Mouse (Mus musculus): ENCODE data around the gene Papss1. TPM values are rescaled to one million over a fixed set of nuclear protein-coding genes. Genes with fewer than 3 reads are reported as not detected.

The Papss1 gene
- polyA plus RNA-seq, 1 experiment from 2014 or later = 128 TPM

DNA sequence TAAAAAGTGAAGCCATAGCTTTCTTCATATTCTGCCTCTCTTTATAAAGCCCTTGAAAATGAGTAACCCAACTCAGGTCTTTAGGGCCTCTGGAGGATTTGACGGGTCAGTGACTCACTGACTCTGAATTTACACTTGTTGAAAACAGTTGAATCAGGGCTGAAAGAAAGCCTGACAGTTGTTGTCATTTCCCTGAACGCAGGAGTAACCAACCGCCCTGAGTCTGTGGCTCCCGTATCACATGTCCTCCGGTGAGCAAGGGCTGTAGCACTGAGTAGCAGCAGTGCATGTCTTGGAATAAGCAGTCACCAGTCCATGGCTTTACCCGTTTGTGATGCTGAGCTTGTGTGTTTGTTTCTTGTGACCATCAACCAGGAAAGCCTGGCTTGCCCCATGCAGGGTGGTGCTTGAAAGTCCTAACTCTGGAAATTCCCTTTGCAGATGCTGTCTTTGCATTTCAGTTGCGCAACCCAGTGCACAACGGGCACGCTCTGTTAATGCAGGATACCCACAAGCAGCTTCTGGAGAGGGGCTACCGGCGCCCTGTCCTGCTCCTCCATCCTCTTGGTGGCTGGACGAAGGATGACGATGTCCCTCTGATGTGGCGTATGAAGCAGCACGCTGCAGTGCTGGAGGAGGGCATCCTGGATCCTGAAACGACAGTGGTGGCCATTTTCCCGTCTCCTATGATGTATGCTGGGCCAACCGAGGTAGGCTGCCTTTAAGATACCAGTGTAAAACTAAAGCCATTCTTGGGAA is 54.2 kb downstream of the Papss1 start:
- Histone ChIP-seq H3K27ac (replicated peaks) (no peak overlapping the region), H3K4me1 (no peaks in the 10 kb centered on the region), H3K36me3 (peaks cover 28% of the 10 kb centered on the region), H3K27me3 (replicated peaks) (no peaks in the 10 kb centered on the region), H3K4me2 (no peak overlapping the region), H3K4me3 (replicated peaks) (no peak overlapping the region), H3K9me3 (replicated peaks) (no peaks in the 10 kb centered on the region), H3K9ac (replicated peaks) (no peak overlapping the region)
- ATAC-seq (ENCODE audit: low FRiP score) = no peak
- 94% methylated on average over 18 of the region's 18 CpGs for WGBS

DNA sequence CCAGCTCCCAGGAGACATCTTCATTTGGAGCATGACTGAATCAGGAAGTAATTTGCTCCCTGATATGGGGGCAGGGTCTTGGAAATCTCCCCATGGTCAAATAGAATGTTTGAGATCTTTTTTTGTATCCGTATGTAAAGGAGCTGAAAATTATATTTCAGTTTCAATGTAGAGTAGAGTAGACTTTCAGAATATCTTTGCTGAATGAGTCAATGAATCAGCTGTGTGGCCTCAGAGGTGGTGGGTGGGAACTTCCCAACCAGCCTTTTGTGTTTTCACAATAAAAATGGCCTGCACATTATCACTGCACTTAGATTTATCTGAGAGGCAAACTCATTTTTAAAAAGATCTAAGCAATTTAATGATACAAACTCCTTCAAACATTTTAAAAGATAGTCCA is 58.6 kb downstream of the Papss1 start:
- ATAC-seq (ENCODE audit: low FRiP score) = no peak
- 90% methylated on average over 1 of the region's 1 CpGs for WGBS

DNA sequence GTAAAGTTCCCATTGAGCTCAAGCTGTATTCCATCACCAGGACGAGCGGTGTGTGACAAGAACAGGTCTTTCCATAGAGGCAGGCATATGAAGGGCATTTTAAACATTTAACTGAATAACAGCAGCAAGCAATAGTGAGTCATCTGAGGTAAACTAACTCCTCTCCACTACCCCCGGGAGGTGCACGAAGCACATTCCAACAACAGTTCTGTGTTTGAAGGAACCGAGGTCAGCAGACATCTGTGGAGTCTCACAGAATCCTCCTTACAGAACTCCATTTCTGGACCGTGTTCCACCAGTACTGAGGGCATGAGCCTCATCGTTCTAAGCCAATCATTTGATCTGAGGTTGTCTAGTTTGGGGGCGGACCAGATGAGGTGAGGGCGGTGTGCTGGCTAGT is 59.5 kb downstream of the Papss1 start:
- no peak overlapping the region for H3K4me3 ChIP-seq (replicated peaks)
- 95% methylated on average over 9 of the region's 9 CpGs for WGBS
- ATAC-seq (ENCODE audit: low FRiP score) = no peak
- H3K4me1 ChIP-seq = no peaks in the 10 kb centered on the region
- H3K27ac ChIP-seq (replicated peaks) = no peak overlapping the region
- H3K9ac ChIP-seq (replicated peaks) = no peak overlapping the region
- H3K27me3 ChIP-seq (replicated peaks) = no peaks in the 10 kb centered on the region
- H3K36me3 ChIP-seq = peaks cover 17% of the 10 kb centered on the region
- no peaks in the 10 kb centered on the region for H3K9me3 ChIP-seq (replicated peaks)
- no peak overlapping the region for H3K4me2 ChIP-seq

More for the DNA sequence above, 58.6 kb downstream of the Papss1 start:
- H3K36me3 ChIP-seq = peaks cover 25% of the 10 kb centered on the region
- no peaks in the 10 kb centered on the region for H3K9me3 ChIP-seq (replicated peaks)
- H3K4me2 ChIP-seq = no peak overlapping the region
- no peak overlapping the region for H3K9ac ChIP-seq (replicated peaks)
- H3K4me3 ChIP-seq (replicated peaks) = no peak overlapping the region
- H3K27me3 ChIP-seq (replicated peaks) = no peaks in the 10 kb centered on the region
- no peaks in the 10 kb centered on the region for H3K4me1 ChIP-seq
- H3K27ac ChIP-seq (replicated peaks) = no peak overlapping the region

DNA sequence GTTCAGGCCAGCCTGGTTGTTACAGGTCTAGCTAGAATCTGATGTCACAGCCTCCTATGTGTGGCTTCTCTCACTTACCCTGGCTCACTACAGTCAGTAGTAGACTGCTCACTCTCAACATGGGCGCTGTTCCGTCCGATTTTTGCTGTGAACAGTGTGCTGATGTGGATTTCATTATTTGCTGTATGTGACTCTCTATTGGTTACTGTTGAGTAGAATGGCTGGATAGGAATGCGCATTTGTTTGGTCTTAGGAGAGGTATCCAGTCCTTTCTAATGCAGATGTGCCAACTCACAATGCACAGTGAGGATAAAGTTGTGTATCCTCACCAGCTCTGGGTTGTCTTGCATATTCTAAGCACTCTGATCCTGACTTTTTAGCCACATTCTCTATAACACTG is 62.9 kb downstream of the Papss1 start:
- no peak for ATAC-seq (ENCODE audit: low FRiP score)
- H3K36me3 ChIP-seq = peaks cover 22% of the 10 kb centered on the region

DNA sequence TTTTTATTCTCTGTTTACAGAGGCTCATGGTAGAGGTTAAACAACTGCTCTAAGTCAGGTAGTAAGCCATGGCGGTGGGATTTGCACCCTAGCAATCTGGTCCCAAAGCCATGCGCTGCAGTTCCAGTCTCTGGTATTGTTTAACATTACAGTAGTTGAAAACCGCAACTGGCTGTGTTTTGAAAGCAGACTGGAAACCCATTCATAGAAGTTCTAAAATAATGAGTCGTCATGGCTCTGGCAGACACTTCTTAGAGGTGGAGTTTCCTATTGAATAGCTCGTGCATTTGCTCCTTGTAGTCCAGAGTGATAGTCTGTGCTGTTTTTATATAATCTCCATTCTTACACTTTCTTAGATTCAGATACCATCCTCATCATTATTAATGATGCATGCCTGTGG is 63.7 kb downstream of the Papss1 start:
- WGBS = 79% methylated on average over 5 of the region's 5 CpGs
- H3K9ac ChIP-seq (replicated peaks) = no peak overlapping the region
- H3K9me3 ChIP-seq (replicated peaks) = no peaks in the 10 kb centered on the region
- H3K4me1 ChIP-seq = peaks cover 9% of the 10 kb centered on the region
- no peak overlapping the region for H3K27ac ChIP-seq (replicated peaks)
- H3K4me3 ChIP-seq (replicated peaks) = no peak overlapping the region
- no peak overlapping the region for H3K4me2 ChIP-seq
- H3K36me3 ChIP-seq = peaks cover 26% of the 10 kb centered on the region
- no peaks in the 10 kb centered on the region for H3K27me3 ChIP-seq (replicated peaks)
- no peak for ATAC-seq (ENCODE audit: low FRiP score)

More for the DNA sequence above, 62.9 kb downstream of the Papss1 start:
- Histone ChIP-seq H3K9ac (replicated peaks) (no peak overlapping the region), H3K4me1 (peaks cover 9% of the 10 kb centered on the region), H3K27ac (replicated peaks) (no peak overlapping the region), H3K9me3 (replicated peaks) (no peaks in the 10 kb centered on the region), H3K4me3 (replicated peaks) (no peak overlapping the region), H3K4me2 (no peak overlapping the region), H3K27me3 (replicated peaks) (no peaks in the 10 kb centered on the region)
- WGBS = 92% methylated on average over 4 of the region's 4 CpGs

DNA sequence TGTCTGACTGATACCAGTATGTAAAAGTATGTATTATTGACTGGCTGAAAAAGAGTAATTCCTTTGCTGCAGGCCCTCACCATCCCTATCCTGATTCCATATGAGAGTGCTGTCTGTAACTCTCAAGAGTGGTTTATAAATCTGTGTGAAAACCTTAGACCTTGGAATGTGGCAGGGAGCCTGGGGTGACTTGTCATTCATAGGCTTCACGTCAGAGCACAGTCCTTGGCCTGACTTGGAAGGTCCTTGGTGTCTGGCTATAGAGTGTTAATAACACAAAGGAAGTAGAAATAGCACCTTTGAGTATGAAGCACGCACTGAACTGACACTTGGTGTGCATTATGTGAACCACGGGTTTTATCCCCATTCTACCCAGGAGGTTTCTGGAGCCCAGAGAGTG is 64.4 kb downstream of the Papss1 start:
- no peak for ATAC-seq (ENCODE audit: low FRiP score)
- peaks cover 28% of the 10 kb centered on the region for H3K36me3 ChIP-seq
- WGBS = 78% methylated on average over 3 of the region's 3 CpGs

DNA sequence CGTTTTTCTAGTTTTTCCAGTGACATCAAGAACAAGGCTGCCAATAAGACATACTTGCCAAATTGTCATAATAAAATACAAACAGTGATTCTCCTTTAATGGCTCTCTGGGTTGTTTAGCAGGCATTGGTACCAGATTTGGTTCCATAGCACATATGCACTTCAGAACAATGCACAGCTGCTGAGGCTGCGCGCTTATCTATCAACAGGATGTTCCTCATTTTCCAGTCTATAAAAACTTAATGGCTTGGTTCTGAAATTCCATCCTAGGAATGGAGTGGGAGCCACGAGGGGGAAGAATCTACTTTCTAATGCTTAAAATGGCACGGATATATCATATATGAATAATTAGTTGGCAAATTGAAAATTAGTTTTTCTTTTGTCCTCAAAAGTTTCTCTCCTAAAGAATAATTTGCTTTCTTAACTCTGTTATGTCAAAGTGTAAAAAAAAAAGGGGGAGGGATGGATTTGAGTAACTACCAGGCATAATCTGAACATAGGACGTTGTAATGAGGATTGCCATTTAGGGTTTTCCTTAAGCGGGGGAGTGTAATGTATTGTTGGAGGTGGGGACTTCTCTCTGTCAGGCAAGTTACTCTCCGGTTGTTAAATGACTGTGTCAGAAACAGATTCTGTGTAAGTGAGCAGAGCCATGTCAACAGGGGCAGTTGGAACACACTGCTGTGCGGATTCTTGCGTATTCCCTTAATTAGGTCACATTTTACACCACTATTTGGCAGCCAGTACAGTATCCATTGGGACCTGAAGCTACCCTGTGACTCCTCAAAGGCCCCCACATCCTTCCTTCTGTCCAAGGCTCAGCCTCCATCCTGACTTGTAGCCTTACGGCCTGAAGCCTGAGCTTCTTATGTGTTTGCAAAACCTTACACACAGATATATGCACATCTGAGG is 66.1 kb downstream of the Papss1 start:
- Histone ChIP-seq H3K4me3 (replicated peaks) (no peak overlapping the region), H3K9me3 (replicated peaks) (no peaks in the 10 kb centered on the region), H3K9ac (replicated peaks) (no peak overlapping the region), H3K27me3 (replicated peaks) (no peaks in the 10 kb centered on the region), H3K4me2 (no peak overlapping the region), H3K27ac (replicated peaks) (no peak overlapping the region), H3K4me1 (peaks cover 9% of the 10 kb centered on the region), H3K36me3 (peaks cover 26% of the 10 kb centered on the region)
- whole genome bisulfite sequencing = 56% methylated on average over 11 of the region's 11 CpGs
- peak; percentile 22; the same call in 1 of the 2 replicates for ATAC-seq (ENCODE audit: low FRiP score)

More for the DNA sequence above, 64.4 kb downstream of the Papss1 start:
- H3K9ac ChIP-seq (replicated peaks) = no peak overlapping the region
- peaks cover 9% of the 10 kb centered on the region for H3K4me1 ChIP-seq
- H3K4me3 ChIP-seq (replicated peaks) = no peak overlapping the region
- no peaks in the 10 kb centered on the region for H3K9me3 ChIP-seq (replicated peaks)
- H3K27ac ChIP-seq (replicated peaks) = no peak overlapping the region
- H3K4me2 ChIP-seq = no peak overlapping the region
- H3K27me3 ChIP-seq (replicated peaks) = no peaks in the 10 kb centered on the region

DNA sequence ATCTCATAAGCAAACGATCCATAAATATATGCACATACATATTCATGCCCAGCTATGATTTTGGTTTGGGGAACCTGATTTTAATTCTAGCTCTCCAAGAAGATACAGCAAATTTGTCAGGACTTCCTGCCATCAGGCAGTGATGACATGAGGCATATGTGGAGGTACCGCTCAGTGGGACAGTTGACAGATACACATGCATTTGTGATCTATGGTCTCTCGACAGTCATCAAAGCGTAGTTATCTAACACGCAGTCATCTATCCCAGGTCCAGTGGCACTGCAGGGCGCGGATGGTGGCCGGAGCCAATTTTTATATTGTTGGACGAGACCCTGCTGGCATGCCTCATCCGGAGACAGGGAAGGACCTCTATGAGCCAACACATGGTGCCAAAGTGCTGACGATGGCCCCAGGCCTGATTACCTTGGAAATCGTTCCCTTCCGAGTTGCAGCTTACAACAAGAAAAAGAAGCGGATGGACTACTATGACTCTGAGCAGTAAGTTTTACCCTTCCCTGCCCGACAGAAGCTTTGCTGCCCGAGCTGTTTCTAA is 66.8 kb downstream of the Papss1 start:
- no peaks in the 10 kb centered on the region for H3K27me3 ChIP-seq (replicated peaks)
- H3K4me2 ChIP-seq = no peak overlapping the region
- WGBS = 66% methylated on average over 16 of the region's 16 CpGs
- peak; percentile 51; the same call in 1 of the 2 replicates for ATAC-seq (ENCODE audit: low FRiP score)
- H3K4me1 ChIP-seq = peaks cover 13% of the 10 kb centered on the region
- no peak overlapping the region for H3K4me3 ChIP-seq (replicated peaks)
- H3K27ac ChIP-seq (replicated peaks) = no peak overlapping the region
- H3K36me3 ChIP-seq = peaks cover 23% of the 10 kb centered on the region
- no peak overlapping the region for H3K9ac ChIP-seq (replicated peaks)
- no peaks in the 10 kb centered on the region for H3K9me3 ChIP-seq (replicated peaks)

DNA sequence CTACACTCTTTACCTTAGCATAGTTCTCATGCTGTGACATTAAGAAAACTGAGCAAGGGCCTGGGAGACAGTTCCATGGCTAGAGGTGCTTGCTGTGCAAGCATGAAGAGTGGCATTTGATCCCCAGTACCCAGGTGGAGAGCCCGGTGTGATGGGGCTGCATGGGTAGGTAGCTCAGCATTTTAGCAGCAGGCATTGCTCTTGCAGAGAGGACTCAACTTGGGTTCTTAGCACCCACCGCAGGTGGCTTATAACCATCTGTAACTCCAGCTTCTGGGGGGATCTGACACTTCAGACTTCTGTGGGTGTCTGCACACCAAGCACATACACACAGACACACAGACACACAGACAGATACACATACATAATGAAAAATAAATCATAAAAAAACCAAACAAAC is 69.5 kb downstream of the Papss1 start:
- peaks cover 22% of the 10 kb centered on the region for H3K4me1 ChIP-seq
- no peak overlapping the region for H3K9ac ChIP-seq (replicated peaks)
- H3K4me3 ChIP-seq (replicated peaks) = no peak overlapping the region
- 96% methylated on average over 2 of the region's 2 CpGs for WGBS
- H3K9me3 ChIP-seq (replicated peaks) = no peaks in the 10 kb centered on the region
- H3K36me3 ChIP-seq = peaks cover 22% of the 10 kb centered on the region
- no peak overlapping the region for H3K27ac ChIP-seq (replicated peaks)
- H3K4me2 ChIP-seq = no peak overlapping the region
- ATAC-seq (ENCODE audit: low FRiP score) = no peak
- no peaks in the 10 kb centered on the region for H3K27me3 ChIP-seq (replicated peaks)

DNA sequence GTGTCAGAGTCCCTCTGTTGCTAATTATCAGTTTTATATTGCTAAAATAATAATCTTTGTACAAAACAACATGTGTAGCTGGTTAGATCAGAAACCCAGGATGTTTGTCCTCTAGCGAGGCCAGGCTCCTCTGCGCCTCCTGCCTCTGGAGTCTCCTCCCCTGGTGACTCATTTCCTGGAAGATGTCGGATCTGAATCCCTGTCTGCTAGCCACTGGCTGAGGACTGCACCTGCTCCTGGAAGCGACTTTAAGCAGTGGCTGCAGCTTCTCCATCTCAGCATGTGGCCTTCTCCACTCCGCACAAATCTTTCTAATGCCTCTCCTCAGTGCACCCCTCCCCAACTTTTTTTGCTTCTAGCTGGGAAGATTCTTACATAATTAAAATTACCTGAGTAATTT is 71.6 kb downstream of the Papss1 start:
- no peaks in the 10 kb centered on the region for H3K27me3 ChIP-seq (replicated peaks)
- no peak for ATAC-seq (ENCODE audit: low FRiP score)
- no peak overlapping the region for H3K4me3 ChIP-seq (replicated peaks)
- H3K9ac ChIP-seq (replicated peaks) = no peak overlapping the region
- H3K9me3 ChIP-seq (replicated peaks) = no peaks in the 10 kb centered on the region
- peaks cover 13% of the 10 kb centered on the region for H3K4me1 ChIP-seq
- H3K4me2 ChIP-seq = no peak overlapping the region
- no peak overlapping the region for H3K27ac ChIP-seq (replicated peaks)
- 40% methylated on average over 5 of the region's 5 CpGs for WGBS
- H3K36me3 ChIP-seq = peaks cover 22% of the 10 kb centered on the region

DNA sequence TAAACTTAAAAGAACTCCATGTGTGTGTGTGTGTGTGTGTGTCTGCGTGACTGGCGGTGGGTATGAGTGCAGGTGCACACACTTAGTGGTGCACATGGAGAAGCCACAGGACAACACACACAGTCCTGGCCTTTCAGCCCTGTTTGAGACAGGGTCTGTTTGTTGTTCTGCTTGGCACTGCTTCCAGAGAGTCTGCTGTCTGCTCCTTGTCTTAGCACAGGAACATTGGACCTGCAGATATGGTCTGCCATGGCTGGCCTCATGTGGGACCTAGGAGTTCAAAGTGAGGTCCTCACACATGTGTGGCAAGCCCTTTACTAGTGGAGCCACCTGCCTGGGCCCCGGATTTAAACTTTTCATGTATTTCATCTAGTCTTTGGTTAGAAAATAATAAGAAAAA is 72.4 kb downstream of the Papss1 start:
- Histone ChIP-seq H3K36me3 (peaks cover 17% of the 10 kb centered on the region; the same call in 1 of the 2 replicates), H3K9me3 (replicated peaks) (no peaks in the 10 kb centered on the region), H3K4me3 (replicated peaks) (no peak overlapping the region), H3K27me3 (replicated peaks) (no peaks in the 10 kb centered on the region), H3K4me1 (peaks cover 13% of the 10 kb centered on the region), H3K9ac (replicated peaks) (no peak overlapping the region), H3K4me2 (no peak overlapping the region), H3K27ac (replicated peaks) (no peak overlapping the region)
- no peak for ATAC-seq (ENCODE audit: low FRiP score)
- WGBS = 72% methylated on average over 3 of the region's 3 CpGs

All from neural tube, embryonic 15.5 days (tissue).